Mouse (Mus musculus): ENCODE results near the gene Zfp574.

- TF ChIP-seq MAFK (IDR thresholded peaks at IDR 0.05; ENCODE audit: insufficient read depth, low read depth, low read length) (no peak), HCFC1 (IDR thresholded peaks at IDR 0.05; ENCODE audit: borderline replicate concordance, insufficient read depth, low read length) (no peak)
Measured at GRCm38 (mm10) chr7:25089875-25090274, 17.5 kb downstream of the Zfp574 start.
